Mouse (Mus musculus) granulocyte monocyte progenitor cell, adult 5-6 weeks (primary cell): ENCODE results near the gene Hs6st3. TPM values are rescaled to one million over a fixed set of nuclear protein-coding genes. Genes with fewer than 3 reads are reported as not detected.

Source experiments
- ATAC-seq: replicated peaks from 2 replicates; pipeline ENCODE4 v1.8.0; 2016; ENCODE audit warnings: mild to moderate bottlenecking, moderate TSS enrichment, inconsistent platforms; ENCODE audit not compliant: poor library complexity, severe bottlenecking
- total RNA-seq, 2 experiments: library from RNA; stranded (forward) in 1 of 2; stranded (reverse) in 1 of 2; fragments of 200-712, 200-1000 nt in 1 of 2; fragments of >200 nt in 1 of 2; fragmentation: Nextera tagmentation in 1 of 2; gene quantifications; 2 replicates each; pipeline ENCODE4 v1.2.3; 2014 to 2017

The Hs6st3 gene
- total RNA-seq, 2 experiments from 2014 or later: not detected

GRCm38 (mm10) chr14:119849338-119849737 is 711.2 kb downstream of the Hs6st3 start:
- peak; percentile 94 for ATAC-seq

- no peak for ATAC-seq
Observed at GRCm38 (mm10) chr14:119852139-119852538, 714.0 kb downstream of the Hs6st3 start.

- ATAC-seq: no peak
Observed at GRCm38 (mm10) chr14:119857338-119858291, 719.5 kb downstream of the Hs6st3 start.

GRCm38 (mm10) chr14:119873617-119874016 is 735.5 kb downstream of the Hs6st3 start:
- ATAC-seq: no peak

- ATAC-seq: no peak
Observed at GRCm38 (mm10) chr14:119892922-119893321, 754.8 kb downstream of the Hs6st3 start.

GRCm38 (mm10) chr14:119895097-119895496 is 757.0 kb downstream of the Hs6st3 start:
- ATAC-seq: no peak

- ATAC-seq: peak; percentile 53
Observed at GRCm38 (mm10) chr14:119895765-119896465, 757.8 kb downstream of the Hs6st3 start.

GRCm38 (mm10) chr14:119902486-119902885 is 764.3 kb downstream of the Hs6st3 start:
- no peak for ATAC-seq

GRCm38 (mm10) chr14:119908032-119908675 is 770.0 kb downstream of the Hs6st3 start:
- no peak for ATAC-seq

- ATAC-seq: no peak
Observed at GRCm38 (mm10) chr14:119914508-119914907, 776.4 kb downstream of the Hs6st3 start.

- ATAC-seq: no peak
Observed at GRCm38 (mm10) chr14:119918281-119919034, 780.3 kb downstream of the Hs6st3 start.

- ATAC-seq: no peak
Observed at GRCm38 (mm10) chr14:119919177-119919576, 781.0 kb downstream of the Hs6st3 start.

Other genes with a start within 250 kb of the Hs6st3 start
- gene Dzip1, start 212.9 kb upstream of the Hs6st3 start, total RNA-seq (2014; fragmentation: Nextera tagmentation): 0.53 TPM in 1 of 2 replicates, not detected in the other
- gene Dzip1, start 212.9 kb upstream of the Hs6st3 start, total RNA-seq (2017): 1.7 TPM in 1 of 2 replicates, not detected in the other
- 58.0 and 62.4 TPM in 2 replicates for gene Dnajc3, start 200.4 kb upstream of the Hs6st3 start, total RNA-seq (2014; fragmentation: Nextera tagmentation)
- 128 and 142 TPM in 2 replicates for gene Dnajc3, start 200.4 kb upstream of the Hs6st3 start, total RNA-seq (2017)
- gene Uggt2, start 38.9 kb upstream of the Hs6st3 start, total RNA-seq (2014; fragmentation: Nextera tagmentation): 0.92 and 8.4 TPM in 2 replicates
- 0.72 and 4.3 TPM in 2 replicates for gene Uggt2, start 38.9 kb upstream of the Hs6st3 start, total RNA-seq (2017)